Mouse (Mus musculus): ENCODE measurements at regions not wholly inside any gene's neighbourhood (a gene's known extent, or its start where the extent isn't known, plus 50 kb on each side); places are given as distances from the start of the nearest gene placed in this dataset.

DNA sequence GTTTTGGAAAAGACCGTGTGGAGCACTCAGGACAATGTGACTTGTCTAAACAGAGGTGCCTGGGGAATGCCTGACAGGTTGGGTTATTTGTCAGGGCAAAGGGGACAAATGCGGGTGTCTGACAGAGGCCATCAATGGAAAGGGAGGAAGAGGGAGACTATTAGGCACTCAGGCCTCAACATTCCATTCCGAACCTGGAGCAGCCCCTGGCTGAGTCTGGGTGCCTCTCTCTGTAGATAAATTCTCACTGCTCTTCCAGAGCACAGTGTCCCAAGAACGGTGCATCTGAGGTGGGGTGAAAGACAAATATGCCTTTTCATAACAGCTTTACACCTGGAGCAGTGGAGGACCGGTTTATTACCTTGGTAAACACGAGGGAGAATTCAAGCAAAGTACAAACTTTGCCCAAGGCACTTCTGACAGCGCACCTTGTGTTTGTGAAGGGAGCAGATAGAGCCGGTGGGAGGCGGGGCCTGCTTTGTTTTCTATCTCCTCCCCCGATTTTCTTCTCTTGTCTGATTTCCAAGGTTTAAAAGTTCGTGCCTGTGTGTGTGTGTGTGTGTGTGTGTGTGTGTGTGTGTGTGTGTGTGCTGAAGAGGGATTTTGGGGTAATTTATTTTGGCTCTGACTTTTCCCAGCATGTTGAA, 68.4 kb upstream of the Bcl6 start:
- Histone ChIP-seq H3K36me3 (replicated peaks) (no peaks in the 10 kb centered on the region), H3K27ac (no peak overlapping the region), H3K4me3 (no peak overlapping the region), H3K27me3 (ENCODE audit: poor library complexity, severe bottlenecking) (no peaks in the 10 kb centered on the region), H3K4me1 (peaks cover 18% of the 10 kb centered on the region), H3K9me3 (no peaks in the 10 kb centered on the region)
- WGBS, result 30% methylated on average over 11 of the region's 11 CpGs
- no peak for DNase-seq (ENCODE audit: extremely low spot score, low spot score)

DNA sequence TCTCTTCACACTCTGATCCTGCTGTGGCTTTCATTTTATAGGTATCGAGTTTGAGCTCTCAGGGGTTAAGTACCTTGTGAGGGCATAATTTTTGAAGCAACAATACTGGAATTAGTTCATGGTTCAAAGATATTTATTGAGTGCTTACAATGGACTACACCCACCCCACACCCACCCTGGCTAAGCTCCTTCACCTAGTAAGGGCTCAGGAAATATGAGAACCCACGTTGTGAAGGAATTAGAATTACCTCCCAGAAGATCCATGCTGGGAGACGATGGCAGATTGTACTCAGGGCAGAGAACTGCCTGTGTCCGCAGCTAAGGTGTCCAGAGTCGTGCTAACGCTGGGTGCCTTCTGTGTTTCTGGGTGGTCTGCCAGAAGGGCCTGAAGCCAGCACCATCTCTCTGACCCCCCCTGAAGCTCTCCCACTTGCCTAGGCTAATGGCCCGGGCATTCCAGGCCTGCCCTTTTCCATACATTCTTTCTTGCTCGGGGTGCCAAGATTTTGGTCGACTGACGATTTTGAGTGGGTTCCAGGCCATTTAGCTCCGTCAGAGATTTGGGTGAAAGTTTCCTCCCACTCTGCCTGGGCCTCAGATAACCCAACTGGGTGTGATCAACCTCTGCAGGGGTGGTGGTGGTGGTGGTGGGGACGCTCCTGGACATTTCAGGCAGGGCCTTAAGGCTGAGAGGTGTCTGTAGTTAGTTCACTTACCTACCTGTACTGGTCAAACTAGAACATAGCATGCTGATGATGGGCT, 67.7 kb upstream of the Bcl6 start:
- Histone ChIP-seq H3K4me1 (peaks cover 18% of the 10 kb centered on the region), H3K4me3 (no peak overlapping the region), H3K36me3 (replicated peaks) (no peaks in the 10 kb centered on the region), H3K27ac (no peak overlapping the region), H3K9me3 (no peaks in the 10 kb centered on the region), H3K27me3 (ENCODE audit: poor library complexity, severe bottlenecking) (no peaks in the 10 kb centered on the region)
- WGBS, result 70% methylated on average over 12 of the region's 12 CpGs
- DNase-seq (ENCODE audit: extremely low spot score, low spot score), result no peak

DNA sequence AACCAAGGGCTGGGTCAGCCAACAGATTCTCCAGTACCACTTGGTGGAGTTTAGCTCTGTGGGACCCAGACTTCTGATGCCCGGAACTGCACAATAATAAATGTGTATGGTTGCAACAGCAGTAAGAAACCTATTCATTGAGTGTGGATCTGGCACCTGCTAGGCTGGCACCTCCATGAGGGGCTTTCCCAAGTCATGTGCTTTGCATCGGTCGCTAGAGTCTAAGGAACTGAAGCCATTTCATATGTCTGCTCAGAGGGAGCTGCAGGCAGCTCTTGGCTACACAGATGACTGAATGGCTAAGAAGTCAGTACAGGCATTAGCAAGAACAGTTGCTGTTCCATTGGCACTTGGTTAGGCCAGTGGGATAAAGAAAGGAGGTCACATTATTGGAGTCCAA, 65.6 kb upstream of the Bcl6 start:
- WGBS, result 92% methylated on average over 3 of the region's 3 CpGs
- no peak overlapping the region for H3K27ac ChIP-seq

DNA sequence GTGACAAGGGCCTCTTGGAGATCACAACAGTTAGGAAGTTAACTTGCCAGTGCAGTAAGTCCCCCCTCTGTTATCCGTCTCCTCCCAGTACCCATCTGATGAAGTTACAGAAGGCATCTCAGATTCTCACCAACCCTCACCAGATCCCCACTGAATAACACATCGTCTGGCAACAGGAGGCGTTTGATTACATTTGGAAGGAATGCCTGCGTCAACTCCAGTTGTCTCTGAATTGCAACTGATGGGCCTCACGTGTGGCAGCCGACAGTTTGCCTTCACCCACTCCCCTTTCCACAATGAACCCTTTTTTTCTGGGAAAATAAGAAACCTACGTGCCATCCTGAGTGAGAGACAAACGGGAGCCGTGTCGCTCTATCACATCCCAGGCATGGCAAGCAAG, 64.8 kb upstream of the Bcl6 start:
- Histone ChIP-seq H3K36me3 (replicated peaks) (no peaks in the 10 kb centered on the region), H3K27ac (no peak overlapping the region), H3K9me3 (no peaks in the 10 kb centered on the region), H3K27me3 (ENCODE audit: poor library complexity, severe bottlenecking) (no peaks in the 10 kb centered on the region), H3K4me3 (no peak overlapping the region), H3K4me1 (peaks cover 18% of the 10 kb centered on the region)
- 89% methylated on average over 10 of the region's 10 CpGs for WGBS
- DNase-seq (ENCODE audit: extremely low spot score, low spot score), result no peak

More for the DNA sequence above, 65.6 kb upstream of the Bcl6 start:
- Histone ChIP-seq H3K4me1 (peaks cover 18% of the 10 kb centered on the region), H3K36me3 (replicated peaks) (no peaks in the 10 kb centered on the region), H3K9me3 (no peaks in the 10 kb centered on the region), H3K4me3 (no peak overlapping the region), H3K27me3 (ENCODE audit: poor library complexity, severe bottlenecking) (no peaks in the 10 kb centered on the region)
- no peak for DNase-seq (ENCODE audit: extremely low spot score, low spot score)

DNA sequence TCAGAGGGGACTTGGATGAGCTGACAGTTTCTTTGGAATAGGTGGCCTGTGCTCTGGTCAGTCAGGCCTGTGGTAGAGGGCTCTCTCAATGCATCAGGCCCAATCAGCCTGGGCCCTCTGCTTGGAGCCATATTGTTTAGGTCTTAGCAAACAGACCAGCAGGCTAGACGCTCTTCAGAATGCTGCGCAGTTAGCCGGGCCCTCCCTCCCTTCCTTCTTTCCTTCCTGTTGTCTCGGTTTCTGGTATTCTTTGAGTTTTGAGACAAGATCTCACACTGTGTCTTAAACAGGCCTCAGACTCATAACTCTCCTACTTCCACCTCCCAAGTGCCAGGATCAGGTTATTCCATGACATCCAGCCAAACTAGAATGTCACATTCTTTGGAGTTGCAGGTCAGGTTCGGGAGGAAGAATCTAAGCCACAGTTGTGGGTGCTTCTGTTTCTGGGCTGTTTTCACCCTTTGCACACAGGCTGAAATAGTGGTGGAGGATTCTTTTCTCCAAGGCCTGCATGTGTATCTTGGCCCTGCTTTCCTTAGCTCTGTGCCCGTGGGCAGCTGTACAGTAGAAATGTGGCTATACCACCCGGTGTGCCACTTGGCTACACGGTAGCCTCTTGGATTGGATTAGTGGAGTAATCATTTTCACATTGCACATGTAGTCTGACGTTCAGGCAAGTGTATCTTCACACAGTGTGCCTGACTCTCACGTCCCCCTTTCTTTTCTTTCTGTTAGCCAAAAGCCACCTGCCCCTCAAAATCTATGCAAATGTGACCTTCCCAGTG, 62.4 kb upstream of the Bcl6 start:
- Histone ChIP-seq H3K36me3 (replicated peaks) (no peaks in the 10 kb centered on the region), H3K27ac (no peak overlapping the region), H3K4me3 (no peak overlapping the region), H3K9me3 (no peaks in the 10 kb centered on the region), H3K4me1 (peaks cover 4% of the 10 kb centered on the region), H3K27me3 (ENCODE audit: poor library complexity, severe bottlenecking) (no peaks in the 10 kb centered on the region)
- WGBS, result 93% methylated on average over 10 of the region's 10 CpGs
- DNase-seq (ENCODE audit: extremely low spot score, low spot score), result no peak

DNA sequence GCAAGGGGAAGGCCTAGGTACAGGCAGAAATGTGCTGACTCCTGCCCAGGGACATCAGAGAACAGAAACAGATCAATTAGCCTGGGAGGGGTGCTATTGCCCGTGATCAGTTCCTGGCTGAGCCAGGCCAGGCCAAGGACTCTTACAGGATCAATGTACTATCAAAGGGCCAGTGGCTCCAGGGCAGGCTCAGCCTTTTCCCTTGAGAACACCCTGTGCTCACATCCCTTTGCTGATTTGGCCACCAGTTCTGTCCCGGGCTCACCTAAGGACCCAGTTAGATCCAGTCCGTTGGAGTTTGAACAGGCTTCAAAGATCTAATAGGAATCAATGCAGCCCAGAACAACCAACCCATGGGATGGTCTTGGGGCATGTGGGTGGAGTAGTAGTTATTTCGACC, 55.1 kb upstream of the Bcl6 start:
- Histone ChIP-seq H3K4me3 (no peak overlapping the region), H3K9me3 (no peaks in the 10 kb centered on the region), H3K36me3 (replicated peaks) (no peaks in the 10 kb centered on the region), H3K27ac (no peak overlapping the region), H3K27me3 (ENCODE audit: poor library complexity, severe bottlenecking) (no peaks in the 10 kb centered on the region), H3K4me1 (no peaks in the 10 kb centered on the region)
- WGBS, result 82% methylated on average over 4 of the region's 4 CpGs
- DNase-seq (ENCODE audit: extremely low spot score, low spot score), result no peak

DNA sequence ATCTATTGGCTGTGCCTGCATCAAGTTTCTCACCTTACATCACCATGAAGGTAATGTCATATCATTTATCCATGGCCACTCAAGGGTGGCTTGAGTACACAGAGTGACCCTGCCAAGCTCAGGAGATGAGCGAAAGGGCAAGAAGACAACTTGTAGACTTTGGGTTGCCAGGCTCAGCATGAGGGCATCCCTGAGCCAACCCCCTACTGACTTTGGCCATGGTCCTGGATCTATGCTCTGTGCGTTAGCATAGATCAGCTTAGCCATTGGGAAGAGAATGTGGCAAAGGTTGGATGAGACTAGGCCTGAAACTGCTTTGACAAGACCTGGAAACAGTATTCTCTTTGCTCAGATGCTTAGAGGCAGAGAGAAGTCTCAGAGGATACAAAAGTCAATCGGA, 54.3 kb upstream of the Bcl6 start:
- no peaks in the 10 kb centered on the region for H3K4me1 ChIP-seq
- H3K36me3 ChIP-seq (replicated peaks), result no peaks in the 10 kb centered on the region
- H3K27ac ChIP-seq, result no peak overlapping the region
- H3K27me3 ChIP-seq (ENCODE audit: poor library complexity, severe bottlenecking), result no peaks in the 10 kb centered on the region
- no peaks in the 10 kb centered on the region for H3K9me3 ChIP-seq
- WGBS, result 94% methylated on average over 3 of the region's 3 CpGs
- H3K4me3 ChIP-seq, result no peak overlapping the region
- DNase-seq (ENCODE audit: extremely low spot score, low spot score), result no peak

DNA sequence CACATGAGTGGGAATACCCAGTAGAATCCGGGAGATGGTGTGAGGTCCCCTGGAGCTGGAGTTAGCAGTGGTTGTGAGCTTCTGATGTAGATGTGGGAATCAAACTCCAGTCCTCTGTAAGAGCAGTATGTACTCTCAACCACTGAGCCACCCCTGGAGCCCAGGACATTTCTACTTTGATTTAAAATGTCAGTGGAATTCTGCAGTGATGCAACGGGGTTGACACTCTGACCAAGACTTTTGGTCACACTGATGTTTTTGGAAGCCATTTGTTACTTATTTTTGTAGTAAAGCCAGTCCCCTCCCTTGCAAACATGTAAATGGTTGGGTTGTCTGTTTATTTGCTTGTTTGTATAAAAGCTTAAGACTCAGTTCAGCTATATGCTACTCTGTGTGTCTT, 53.6 kb upstream of the Bcl6 start:
- 92% methylated on average over 2 of the region's 2 CpGs for WGBS
- H3K9me3 ChIP-seq, result no peaks in the 10 kb centered on the region

DNA sequence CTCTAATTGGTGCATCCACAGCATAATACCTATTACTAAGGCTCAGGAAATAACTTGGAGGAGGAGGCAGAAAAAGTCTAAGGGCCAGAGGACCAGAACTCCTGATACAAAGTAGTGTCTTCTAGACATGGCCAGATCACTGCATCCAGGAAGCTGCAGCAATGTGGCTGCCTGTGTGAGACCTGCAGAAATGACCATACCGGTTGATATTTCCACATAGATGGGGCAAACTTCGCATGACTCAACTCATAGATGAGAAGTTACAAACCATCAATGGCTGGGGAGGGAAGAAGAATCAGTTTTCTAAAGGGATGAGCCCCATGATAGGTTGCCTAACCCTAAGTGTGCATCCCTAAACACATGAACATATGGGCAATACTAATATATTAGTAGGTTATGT, 52.8 kb upstream of the Bcl6 start:
- no peaks in the 10 kb centered on the region for H3K27me3 ChIP-seq (ENCODE audit: poor library complexity, severe bottlenecking)
- 82% methylated on average over 2 of the region's 2 CpGs for WGBS
- H3K9me3 ChIP-seq, result no peaks in the 10 kb centered on the region
- no peaks in the 10 kb centered on the region for H3K36me3 ChIP-seq (replicated peaks)
- H3K27ac ChIP-seq, result no peak overlapping the region
- no peak for DNase-seq (ENCODE audit: extremely low spot score, low spot score)
- H3K4me3 ChIP-seq, result no peak overlapping the region
- no peaks in the 10 kb centered on the region for H3K4me1 ChIP-seq

More for the DNA sequence above, 53.6 kb upstream of the Bcl6 start:
- no peak overlapping the region for H3K27ac ChIP-seq
- H3K4me1 ChIP-seq, result no peaks in the 10 kb centered on the region
- no peak for DNase-seq (ENCODE audit: extremely low spot score, low spot score)
- no peaks in the 10 kb centered on the region for H3K36me3 ChIP-seq (replicated peaks)
- H3K27me3 ChIP-seq (ENCODE audit: poor library complexity, severe bottlenecking), result no peaks in the 10 kb centered on the region
- no peak overlapping the region for H3K4me3 ChIP-seq

DNA sequence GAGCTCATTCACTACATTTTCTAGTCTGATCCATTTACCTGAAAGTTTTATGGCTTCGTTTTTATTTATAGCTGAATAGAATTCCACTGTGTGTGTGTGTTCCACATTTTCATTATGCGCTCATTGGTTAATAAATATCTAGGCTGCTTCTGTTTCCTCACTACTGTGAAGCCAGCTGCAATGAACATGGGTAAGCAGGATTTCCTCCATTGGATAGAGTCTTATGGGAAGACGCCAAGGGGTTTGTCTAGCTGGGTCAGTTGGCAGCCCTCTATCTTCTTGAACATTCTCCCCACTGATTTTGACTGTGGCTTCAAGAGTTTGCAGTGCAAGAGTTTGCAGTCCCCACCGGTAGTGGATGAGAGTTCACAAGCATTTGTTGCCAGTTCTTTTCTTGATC, 51.1 kb upstream of the Bcl6 start:
- Histone ChIP-seq H3K27me3 (ENCODE audit: poor library complexity, severe bottlenecking) (no peaks in the 10 kb centered on the region), H3K27ac (no peak overlapping the region), H3K4me1 (no peaks in the 10 kb centered on the region), H3K9me3 (no peaks in the 10 kb centered on the region), H3K4me3 (no peak overlapping the region), H3K36me3 (replicated peaks) (no peaks in the 10 kb centered on the region)
- 91% methylated on average over 4 of the region's 4 CpGs for WGBS
- no peak for DNase-seq (ENCODE audit: extremely low spot score, low spot score)

Data from forebrain, embryonic 10.5 days (tissue).